Mouse (Mus musculus) midbrain, embryonic 12.5 days (tissue): ENCODE results near the gene Tacr1. TPM values are rescaled to one million over a fixed set of nuclear protein-coding genes. Genes with fewer than 3 reads are reported as not detected.

Experiments
- ATAC-seq: fragments of 200-750 bp; cut with Nextera tagmentation; 2 replicates; pipeline ENCODE4 v1.8.0; 2017; ENCODE audit warnings: low read depth, moderate TSS enrichment, moderate library complexity; ENCODE audit not compliant: low FRiP score
- H3K27ac ChIP-seq: fragments of 300-500 bp; sonication (generic); replicated peaks from 2 replicates; pipeline ENCODE4 v1.5.1; 2016; ENCODE audit warnings: mild to moderate bottlenecking
- H3K27me3 ChIP-seq: fragments of 300-500 bp; sonication (generic); 2 replicates; pipeline ENCODE4 v1.6.1; 2016; ENCODE audit warnings: mild to moderate bottlenecking
- H3K36me3 ChIP-seq: fragments of 300-500 bp; sonication (generic); 2 replicates; pipeline ENCODE4 v1.6.1; 2016
- H3K4me1 ChIP-seq: fragments of 300-500 bp; sonication (generic); 2 replicates; pipeline ENCODE4 v1.6.1; 2016
- H3K4me2 ChIP-seq: fragments of 300-500 bp; sonication (generic); replicated peaks from 2 replicates; pipeline ENCODE4 v1.6.1; 2016; ENCODE audit warnings: mild to moderate bottlenecking, moderate library complexity
- H3K4me3 ChIP-seq: fragments of 300-500 bp; sonication (generic); 2 replicates; pipeline ENCODE4 v1.5.1; 2016; ENCODE audit warnings: mild to moderate bottlenecking
- H3K9ac ChIP-seq: fragments of 300-500 bp; sonication (generic); replicated peaks from 2 replicates; pipeline ENCODE4 v1.6.1; 2016; ENCODE audit warnings: mild to moderate bottlenecking, moderate library complexity
- H3K9me3 ChIP-seq: fragments of 300-500 bp; sonication (generic); 2 replicates; pipeline ENCODE4 v1.6.1; 2016; ENCODE audit warnings: mild to moderate bottlenecking
- WGBS: fragments of 180-500 bp; shearing (Covaris S2); methylation state at CpG from one replicate; pipeline ENCODE4 v1.1.7; 2016; 5-methylcytosine and 5-hydroxymethylcytosine counted together
- polyA plus RNA-seq: library from polyadenylated mRNA; unstranded; fragments of >200 nt; fragmentation: Nextera tagmentation; extraction: Ambion mirVana; gene quantifications from 2 replicates; pipeline ENCODE4 v1.2.1, GENCODE M21; 2016

Tacr1 gene
- polyA plus RNA-seq, 1 experiment from 2014 or later = 2.9 TPM

DNA sequence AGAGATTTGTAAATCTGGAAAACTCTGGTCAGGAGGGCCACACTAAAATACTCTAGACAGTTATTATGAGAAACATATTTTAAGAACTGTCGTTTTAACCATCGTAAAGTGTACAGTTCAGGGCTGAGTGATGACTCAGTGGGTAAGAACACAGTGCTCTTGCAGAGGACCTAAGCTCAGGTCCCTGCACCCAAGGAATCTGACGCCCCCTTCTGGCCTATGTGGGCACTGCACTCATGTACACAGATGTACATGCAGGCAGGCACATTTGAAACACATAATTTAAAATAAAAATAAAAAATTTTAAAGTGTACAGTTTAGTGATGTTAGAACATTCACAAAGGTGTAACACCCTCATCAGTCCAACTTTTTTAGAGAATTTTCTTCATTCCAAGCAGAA, 147.1 kb downstream of the Tacr1 start:
- no peaks in the 10 kb centered on the region; the same call in 1 of the 2 replicates for H3K27me3 ChIP-seq
- no peaks in the 10 kb centered on the region for H3K4me1 ChIP-seq
- H3K9me3 ChIP-seq = peaks cover 12% of the 10 kb centered on the region
- H3K9ac ChIP-seq = no peak overlapping the region
- ATAC-seq = no peak
- H3K36me3 ChIP-seq = no peaks in the 10 kb centered on the region
- 71% methylated on average over 3 of the region's 3 CpGs for WGBS
- H3K4me3 ChIP-seq = no peak overlapping the region
- no peak overlapping the region for H3K4me2 ChIP-seq
- H3K27ac ChIP-seq = no peak overlapping the region

DNA sequence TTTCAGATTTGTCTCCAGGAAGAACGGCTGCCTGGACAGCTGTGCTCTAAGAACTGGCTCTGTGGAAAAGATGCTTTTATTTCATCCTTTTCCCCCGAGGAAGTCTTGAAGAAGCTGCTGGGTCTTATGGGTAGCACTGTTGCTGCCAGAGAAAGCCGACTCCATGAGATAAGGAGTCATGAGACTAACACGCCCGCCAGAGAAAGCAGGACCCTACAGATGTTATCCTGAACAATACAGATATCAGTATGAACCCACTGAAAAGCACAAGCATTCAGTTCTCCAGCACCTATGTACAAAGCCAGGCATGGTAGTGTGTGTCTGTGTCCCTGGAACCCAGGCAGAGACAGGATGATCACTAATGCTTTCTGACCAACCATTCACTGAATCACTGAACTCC, 173.3 kb downstream of the Tacr1 start:
- no peaks in the 10 kb centered on the region for H3K27me3 ChIP-seq
- no peak overlapping the region for H3K4me3 ChIP-seq
- H3K9ac ChIP-seq = no peak overlapping the region
- ATAC-seq = no peak
- WGBS = 89% methylated on average over 5 of the region's 5 CpGs
- H3K9me3 ChIP-seq = no peaks in the 10 kb centered on the region
- no peaks in the 10 kb centered on the region for H3K36me3 ChIP-seq
- H3K4me1 ChIP-seq = no peaks in the 10 kb centered on the region
- no peak overlapping the region for H3K4me2 ChIP-seq
- no peak overlapping the region for H3K27ac ChIP-seq

DNA sequence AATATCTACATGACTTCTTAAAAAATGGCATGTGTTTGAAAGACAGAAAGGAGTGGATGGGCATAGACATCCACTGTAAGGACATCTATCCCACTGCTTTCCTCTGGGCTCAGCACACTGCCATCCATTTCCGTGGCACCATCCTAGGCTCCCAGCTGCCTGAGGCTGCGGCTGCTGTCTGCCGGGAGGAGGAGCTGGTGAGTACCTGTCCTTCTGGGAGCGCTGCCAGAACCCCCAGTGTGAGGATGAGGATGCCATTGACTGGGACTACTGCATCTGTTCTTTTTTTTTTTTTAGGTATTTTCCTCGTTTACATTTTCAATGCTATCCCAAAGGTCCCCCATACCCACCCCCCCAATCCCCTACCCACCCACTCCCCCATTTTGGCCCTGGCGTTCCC, 183.3 kb downstream of the Tacr1 start:
- Histone ChIP-seq H3K36me3 (no peaks in the 10 kb centered on the region), H3K27me3 (no peaks in the 10 kb centered on the region), H3K4me2 (no peak overlapping the region), H3K4me1 (no peaks in the 10 kb centered on the region), H3K9ac (no peak overlapping the region), H3K9me3 (no peaks in the 10 kb centered on the region), H3K27ac (no peak overlapping the region), H3K4me3 (no peak overlapping the region)
- no peak for ATAC-seq
- WGBS = 66% methylated on average over 6 of the region's 6 CpGs

DNA sequence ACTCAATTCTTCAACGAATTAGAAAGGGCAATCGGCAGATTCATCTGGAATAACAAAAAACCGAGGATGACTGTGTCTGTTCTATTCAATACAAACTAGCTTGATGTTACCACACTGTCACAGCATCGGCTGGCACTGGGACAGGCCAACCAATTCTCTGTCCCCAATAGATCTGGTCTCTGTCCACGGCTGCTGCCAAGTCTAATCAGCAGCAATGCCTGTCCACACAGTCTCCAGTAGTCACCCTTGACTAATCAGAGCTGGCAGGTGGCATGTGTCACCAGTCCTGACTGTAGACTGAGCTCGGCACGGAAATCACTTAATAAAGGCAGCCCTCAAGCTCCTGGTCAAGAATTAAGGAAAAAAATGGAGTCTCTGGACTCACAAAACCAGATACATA, 187.3 kb downstream of the Tacr1 start:
- Histone ChIP-seq H3K4me3 (no peak overlapping the region), H3K9me3 (no peaks in the 10 kb centered on the region), H3K4me2 (no peak overlapping the region), H3K36me3 (no peaks in the 10 kb centered on the region), H3K9ac (no peak overlapping the region), H3K27ac (no peak overlapping the region), H3K27me3 (no peaks in the 10 kb centered on the region), H3K4me1 (no peaks in the 10 kb centered on the region)
- no peak for ATAC-seq
- 82% methylated on average over 7 of the region's 7 CpGs for WGBS

DNA sequence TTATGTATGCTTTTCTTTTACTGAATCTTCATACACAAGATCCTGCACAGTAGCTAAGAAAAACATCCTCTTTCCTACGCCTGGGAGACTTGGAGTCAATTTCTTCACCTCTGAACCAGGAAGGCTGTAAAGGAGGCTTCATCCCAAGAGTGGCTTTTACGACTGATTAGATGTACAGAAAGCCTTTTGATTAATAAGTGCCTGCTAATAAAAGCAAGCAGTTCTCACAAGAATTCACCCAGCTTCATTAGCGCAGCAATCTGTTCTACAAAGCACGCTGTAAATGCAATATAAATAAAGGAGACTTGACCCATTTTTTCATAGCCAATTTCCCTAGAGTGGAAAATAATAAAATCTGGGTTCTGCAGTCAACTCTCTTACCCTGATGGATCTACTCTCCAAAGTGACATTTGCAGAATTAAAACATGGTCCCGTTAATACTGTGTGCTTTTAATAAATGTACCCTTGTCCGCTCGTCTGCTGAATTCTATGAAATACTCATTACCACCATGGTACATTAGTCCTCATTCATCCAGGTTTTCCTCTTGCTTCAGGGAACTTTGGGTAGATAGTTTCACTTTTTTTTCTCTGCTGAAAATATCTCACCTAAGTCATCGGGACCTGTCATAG, 193.4 kb downstream of the Tacr1 start:
- ATAC-seq = no peak
- H3K27ac ChIP-seq = no peak overlapping the region
- H3K9ac ChIP-seq = no peak overlapping the region
- H3K4me2 ChIP-seq = no peak overlapping the region
- H3K9me3 ChIP-seq = no peaks in the 10 kb centered on the region
- H3K4me3 ChIP-seq = no peak overlapping the region
- WGBS = 77% methylated on average over 8 of the region's 8 CpGs
- H3K4me1 ChIP-seq = no peaks in the 10 kb centered on the region; the same call in 1 of the 2 replicates
- no peaks in the 10 kb centered on the region for H3K36me3 ChIP-seq
- H3K27me3 ChIP-seq = no peaks in the 10 kb centered on the region; the same call in 1 of the 2 replicates

DNA sequence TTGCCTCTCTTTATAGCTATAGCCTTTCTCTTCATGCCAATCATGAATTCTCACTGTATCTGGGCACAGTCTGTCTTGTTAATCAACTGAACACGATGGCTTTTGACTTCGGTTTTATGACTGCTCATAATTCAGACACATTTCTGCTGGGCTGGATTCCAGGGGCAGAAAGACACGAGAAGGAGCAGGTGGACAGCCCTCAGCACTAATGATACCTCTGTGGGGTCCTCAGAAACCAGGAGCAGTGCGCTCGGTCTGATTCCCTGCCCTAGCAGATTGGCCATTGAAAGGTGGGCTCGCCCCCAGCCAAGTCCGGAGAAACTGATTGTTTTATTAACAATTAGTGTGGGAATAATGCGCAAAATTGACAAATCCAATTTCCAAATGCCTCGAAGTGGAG, 201.1 kb downstream of the Tacr1 start:
- Histone ChIP-seq H3K4me1 (peaks cover 6% of the 10 kb centered on the region; the same call in 1 of the 2 replicates), H3K9ac (no peak overlapping the region), H3K4me2 (no peak overlapping the region), H3K36me3 (no peaks in the 10 kb centered on the region), H3K4me3 (no peak overlapping the region), H3K27ac (no peak overlapping the region), H3K27me3 (no peaks in the 10 kb centered on the region), H3K9me3 (no peaks in the 10 kb centered on the region)
- whole genome bisulfite sequencing = 86% methylated on average over 9 of the region's 9 CpGs
- no peak for ATAC-seq

DNA sequence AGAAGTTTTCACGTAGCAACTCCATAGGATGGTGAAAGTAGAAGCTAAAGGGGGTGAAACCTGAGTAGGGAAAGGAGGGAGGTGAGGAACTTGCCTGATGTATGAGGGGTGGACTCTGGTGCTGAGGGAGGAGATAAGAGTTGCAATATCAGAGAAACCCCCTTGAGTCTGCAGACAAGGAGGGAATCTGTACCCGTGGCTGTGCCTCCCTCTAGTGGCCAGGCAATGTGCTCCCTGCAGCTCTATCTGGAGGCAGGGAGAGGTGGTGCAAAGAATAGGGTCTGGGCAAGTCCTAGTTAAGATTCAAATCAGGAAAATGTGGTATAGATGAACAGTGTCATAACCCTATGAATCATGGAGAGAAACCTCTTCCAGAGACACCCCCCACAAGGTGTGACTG, 201.5 kb downstream of the Tacr1 start:
- Histone ChIP-seq H3K27me3 (no peaks in the 10 kb centered on the region), H3K27ac (no peak overlapping the region), H3K4me3 (no peak overlapping the region), H3K4me1 (peaks cover 6% of the 10 kb centered on the region; the same call in 1 of the 2 replicates), H3K9ac (no peak overlapping the region), H3K4me2 (no peak overlapping the region), H3K36me3 (no peaks in the 10 kb centered on the region), H3K9me3 (no peaks in the 10 kb centered on the region)
- peak; percentile 58; the same call in 1 of the 2 replicates for ATAC-seq
- WGBS = 43% methylated on average over 2 of the region's 2 CpGs

DNA sequence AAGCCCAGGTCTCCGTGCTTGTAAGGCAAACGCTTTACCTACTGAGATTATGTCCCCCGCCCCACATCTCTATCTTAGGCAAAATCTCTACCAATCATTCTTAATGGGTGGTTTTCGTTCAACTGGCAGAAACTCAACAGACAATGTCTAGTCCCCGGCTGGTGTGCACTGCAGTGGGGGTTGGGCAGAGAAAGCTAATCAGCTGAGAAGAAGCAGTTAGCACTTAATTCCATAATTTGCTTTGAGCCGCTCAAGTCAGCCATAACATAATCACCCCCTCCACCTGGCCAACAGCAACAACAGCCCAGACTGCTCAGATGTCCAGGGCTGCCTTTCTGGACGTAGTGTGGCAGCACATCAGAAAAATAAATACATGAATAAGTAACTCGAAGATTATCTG, 202.7 kb downstream of the Tacr1 start:
- H3K27ac ChIP-seq = no peak overlapping the region
- 48% methylated on average over 8 of the region's 8 CpGs for WGBS
- no peaks in the 10 kb centered on the region for H3K36me3 ChIP-seq
- no peak overlapping the region for H3K4me2 ChIP-seq
- H3K4me3 ChIP-seq = no peak overlapping the region
- no peak overlapping the region for H3K9ac ChIP-seq
- H3K27me3 ChIP-seq = no peaks in the 10 kb centered on the region
- H3K9me3 ChIP-seq = no peaks in the 10 kb centered on the region
- H3K4me1 ChIP-seq = peaks cover 6% of the 10 kb centered on the region; the same call in 1 of the 2 replicates
- ATAC-seq = no peak

DNA sequence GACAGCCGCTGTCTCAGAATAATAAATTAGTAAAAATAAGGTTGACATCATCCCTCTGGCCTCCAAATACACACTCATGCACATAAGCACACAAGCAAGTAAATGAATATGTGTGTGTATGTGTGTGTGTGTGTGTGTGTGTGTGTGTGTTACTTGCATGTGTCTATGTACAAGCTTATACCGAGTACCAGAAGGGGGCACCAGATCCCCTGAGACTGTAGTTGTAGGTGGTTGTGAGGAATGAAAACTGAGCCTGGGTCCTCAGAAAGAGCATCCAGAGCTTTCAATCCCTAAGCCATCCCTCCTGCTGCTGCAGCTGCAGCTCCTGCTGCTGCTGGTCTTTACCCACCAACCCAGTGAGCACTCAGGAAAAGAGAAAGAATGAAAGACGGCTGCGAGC, 206.6 kb downstream of the Tacr1 start:
- Histone ChIP-seq H3K4me2 (no peak overlapping the region), H3K27ac (no peak overlapping the region), H3K27me3 (no peaks in the 10 kb centered on the region; the same call in 1 of the 2 replicates), H3K36me3 (no peaks in the 10 kb centered on the region), H3K4me3 (no peak overlapping the region), H3K9ac (no peak overlapping the region), H3K9me3 (no peaks in the 10 kb centered on the region), H3K4me1 (peaks cover 6% of the 10 kb centered on the region; the same call in 1 of the 2 replicates)
- 96% methylated on average over 4 of the region's 4 CpGs for WGBS
- ATAC-seq = no peak

DNA sequence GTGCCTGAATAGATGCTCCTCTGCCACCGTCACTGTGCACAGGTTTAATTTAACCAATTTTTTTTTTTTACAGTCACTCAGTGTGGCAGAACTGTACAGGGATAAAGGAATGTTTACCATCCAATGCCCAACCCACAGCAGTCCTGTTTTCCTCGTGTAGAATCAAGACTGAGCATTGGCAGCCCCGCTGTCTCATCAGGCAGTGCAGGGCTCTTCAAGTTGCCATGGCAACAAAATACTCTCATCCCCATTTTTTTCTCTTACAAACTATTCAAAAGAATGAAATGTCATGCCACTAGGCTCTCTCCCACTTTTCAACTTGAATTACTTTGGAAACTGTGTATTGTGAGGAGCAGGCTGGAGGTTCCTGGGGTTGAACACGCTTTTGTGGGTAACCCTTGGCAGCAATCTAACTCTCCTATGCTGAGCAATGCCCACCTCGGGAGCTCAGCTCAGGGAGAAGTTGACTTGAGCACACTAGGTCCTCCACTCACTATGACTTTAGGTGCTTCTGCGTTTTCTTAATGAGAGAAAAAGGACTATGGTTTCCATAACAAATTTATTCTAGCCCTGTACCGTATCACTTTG, 207.3 kb downstream of the Tacr1 start:
- ATAC-seq = no peak
- 50% methylated on average over 7 of the region's 7 CpGs for WGBS

More for the DNA sequence above, 207.3 kb downstream of the Tacr1 start:
- Histone ChIP-seq H3K27me3 (no peaks in the 10 kb centered on the region; the same call in 1 of the 2 replicates), H3K9ac (no peak overlapping the region), H3K4me3 (no peak overlapping the region), H3K27ac (no peak overlapping the region), H3K9me3 (no peaks in the 10 kb centered on the region), H3K4me1 (peaks cover 6% of the 10 kb centered on the region; the same call in 1 of the 2 replicates), H3K36me3 (no peaks in the 10 kb centered on the region), H3K4me2 (no peak overlapping the region)
